Mouse (Mus musculus) limb, embryonic 10.5 days (tissue): ENCODE data around the gene Crlf1. TPM values are rescaled to one million over a fixed set of nuclear protein-coding genes. Genes with fewer than 3 reads are reported as not detected.

Experiments used
- DNase-seq: peaks from one replicate; pipeline ENCODE4 v3.0.0-alpha.2; 2017; ENCODE audit warnings: low spot score
- H3K27ac ChIP-seq: fragments of 300-500 bp; sonication (generic); 2 replicates; pipeline ENCODE4 v1.5.1; 2016; ENCODE audit warnings: mild to moderate bottlenecking
- H3K27me3 ChIP-seq: fragments of 300-500 bp; sonication (generic); 2 replicates; pipeline ENCODE4 v1.6.1; 2016; ENCODE audit warnings: low read depth, mild to moderate bottlenecking; ENCODE audit not compliant: poor library complexity, severe bottlenecking
- H3K36me3 ChIP-seq: fragments of 300-500 bp; sonication (generic); 2 replicates; pipeline ENCODE4 v1.6.1; 2016; ENCODE audit warnings: mild to moderate bottlenecking, moderate library complexity
- H3K4me1 ChIP-seq: fragments of 300-500 bp; sonication (generic); 2 replicates; pipeline ENCODE4 v1.6.1; 2016
- H3K4me3 ChIP-seq: fragments of 300-500 bp; sonication (generic); 2 replicates; pipeline ENCODE4 v1.5.1; 2016; ENCODE audit warnings: mild to moderate bottlenecking, moderate library complexity
- H3K9me3 ChIP-seq: fragments of 300-500 bp; sonication (generic); replicated peaks from 2 replicates; pipeline ENCODE4 v1.6.1; 2016; ENCODE audit warnings: mild to moderate bottlenecking
- WGBS: fragments of 180-500 bp; shearing (Covaris S2); methylation state at CpG from one replicate; pipeline ENCODE4 v1.1.7; 2016; 5-methylcytosine and 5-hydroxymethylcytosine counted together
- polyA plus RNA-seq: library from polyadenylated mRNA; unstranded; fragments of >200 nt; fragmentation: Nextera tagmentation; extraction: Ambion mirVana; gene quantifications from 2 replicates; pipeline ENCODE4 v1.2.1, GENCODE M21; 2016

Gene Crlf1
- 79.8 and 126 TPM in 2 replicates for polyA plus RNA-seq

DNA sequence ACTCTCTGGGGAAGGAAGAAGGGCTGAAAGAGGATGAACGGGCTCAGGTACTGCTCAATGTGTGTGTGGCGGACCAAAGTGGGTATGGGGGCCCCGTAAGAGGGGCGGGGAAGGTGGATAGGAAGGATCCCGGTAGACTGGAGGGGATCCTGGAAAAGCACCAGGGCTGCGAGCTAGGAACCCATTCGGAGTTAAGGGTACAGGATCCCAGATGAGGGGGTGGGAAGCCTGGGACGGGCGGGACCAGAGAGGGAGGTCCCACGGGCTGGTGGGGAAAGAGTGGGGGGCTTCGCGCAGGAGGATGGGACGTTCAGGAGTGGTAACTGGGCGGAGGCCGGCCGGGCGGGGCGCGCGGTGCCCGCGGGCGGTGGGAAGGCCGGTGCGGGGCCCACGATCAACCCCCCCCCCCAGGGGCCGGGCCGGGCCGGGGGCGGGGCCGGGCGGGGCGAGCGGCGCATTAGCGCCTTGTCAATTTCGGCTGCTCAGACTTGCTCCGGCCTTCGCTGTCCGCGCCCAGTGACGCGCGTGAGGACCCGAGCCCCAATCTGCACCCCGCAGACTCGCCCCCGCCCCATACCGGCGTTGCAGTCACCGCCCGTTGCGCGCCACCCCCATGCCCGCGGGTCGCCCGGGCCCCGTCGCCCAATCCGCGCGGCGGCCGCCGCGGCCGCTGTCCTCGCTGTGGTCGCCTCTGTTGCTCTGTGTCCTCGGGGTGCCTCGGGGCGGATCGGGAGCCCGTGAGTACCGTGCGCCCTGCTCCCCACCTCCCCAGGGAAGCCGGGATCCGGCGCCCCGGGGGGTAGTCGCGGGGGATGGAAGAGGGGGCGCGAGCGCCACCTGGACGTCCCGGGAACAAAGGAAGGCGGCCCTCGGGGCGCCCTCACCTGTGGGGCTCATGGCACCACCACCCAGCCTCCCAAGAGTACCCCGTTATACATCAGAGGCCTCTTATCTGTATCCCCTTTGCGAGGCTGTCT is at the start of gene Crlf1:
TSS of gene Crlf1 (plus strand) at position 495 of the 977 bp plus-strand sequence.
- Histone ChIP-seq H3K27me3 (peaks cover 93% of the 10 kb centered on the region), H3K4me1 (peaks cover 91% of the 10 kb centered on the region), H3K27ac (peak within 1 kb of the TSS; percentile 94), H3K36me3 (peaks cover 5% of the 10 kb centered on the region), H3K9me3 (no peaks in the 10 kb centered on the region), H3K4me3 (peak within 1 kb of the TSS; percentile 76)
- peak; percentile 70 for DNase-seq
- WGBS: under 1% methylated on average over 69 of the region's 93 CpGs

DNA sequence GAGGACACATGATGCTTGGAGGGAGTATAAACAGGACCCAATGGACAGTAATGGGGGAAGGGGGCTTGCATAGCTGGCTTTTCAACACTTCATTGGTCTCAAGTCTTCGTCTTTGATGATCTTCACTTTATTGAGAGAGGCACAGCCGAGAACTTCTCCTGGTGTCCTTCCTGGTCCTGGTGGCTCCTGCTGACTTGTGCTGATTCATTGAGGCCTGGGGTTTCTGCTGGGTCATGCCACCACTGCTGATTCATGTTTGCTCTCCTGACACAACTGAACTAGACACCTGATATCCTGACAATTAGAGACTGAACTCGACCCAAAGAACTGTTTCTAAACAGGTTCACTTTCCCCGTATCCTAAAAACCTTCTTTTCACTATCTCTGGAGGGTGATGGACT is 49.6 kb upstream of the Crlf1 start:
- Histone ChIP-seq H3K27me3 (no peaks in the 10 kb centered on the region), H3K36me3 (no peaks in the 10 kb centered on the region), H3K4me3 (no peak overlapping the region), H3K27ac (no peak overlapping the region), H3K9me3 (no peaks in the 10 kb centered on the region), H3K4me1 (peaks cover 25% of the 10 kb centered on the region)
- 85% methylated on average over 4 of the region's 4 CpGs for WGBS
- DNase-seq: no peak

DNA sequence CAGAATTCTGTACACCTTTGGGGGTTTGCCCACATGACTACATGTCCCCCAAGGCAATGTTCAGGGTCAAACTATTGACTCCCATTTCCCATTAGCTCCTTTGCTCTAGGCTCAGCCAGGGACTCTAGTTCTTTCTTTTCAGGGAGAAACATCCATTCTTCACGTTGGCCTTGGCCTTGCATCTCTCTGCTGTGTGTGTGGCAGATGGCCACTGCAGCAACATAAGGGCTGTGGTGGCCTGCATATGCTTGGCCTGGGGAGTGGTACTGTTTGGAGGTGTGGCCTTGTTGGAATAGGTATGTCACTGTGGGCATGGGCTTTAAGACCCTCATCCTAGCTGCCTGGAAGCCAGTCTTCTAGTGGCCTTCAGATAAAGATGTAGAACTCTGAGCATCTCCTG is 47.0 kb upstream of the Crlf1 start:
- WGBS: 68% methylated on average over 1 of the region's 1 CpGs
- DNase-seq: no peak

DNA sequence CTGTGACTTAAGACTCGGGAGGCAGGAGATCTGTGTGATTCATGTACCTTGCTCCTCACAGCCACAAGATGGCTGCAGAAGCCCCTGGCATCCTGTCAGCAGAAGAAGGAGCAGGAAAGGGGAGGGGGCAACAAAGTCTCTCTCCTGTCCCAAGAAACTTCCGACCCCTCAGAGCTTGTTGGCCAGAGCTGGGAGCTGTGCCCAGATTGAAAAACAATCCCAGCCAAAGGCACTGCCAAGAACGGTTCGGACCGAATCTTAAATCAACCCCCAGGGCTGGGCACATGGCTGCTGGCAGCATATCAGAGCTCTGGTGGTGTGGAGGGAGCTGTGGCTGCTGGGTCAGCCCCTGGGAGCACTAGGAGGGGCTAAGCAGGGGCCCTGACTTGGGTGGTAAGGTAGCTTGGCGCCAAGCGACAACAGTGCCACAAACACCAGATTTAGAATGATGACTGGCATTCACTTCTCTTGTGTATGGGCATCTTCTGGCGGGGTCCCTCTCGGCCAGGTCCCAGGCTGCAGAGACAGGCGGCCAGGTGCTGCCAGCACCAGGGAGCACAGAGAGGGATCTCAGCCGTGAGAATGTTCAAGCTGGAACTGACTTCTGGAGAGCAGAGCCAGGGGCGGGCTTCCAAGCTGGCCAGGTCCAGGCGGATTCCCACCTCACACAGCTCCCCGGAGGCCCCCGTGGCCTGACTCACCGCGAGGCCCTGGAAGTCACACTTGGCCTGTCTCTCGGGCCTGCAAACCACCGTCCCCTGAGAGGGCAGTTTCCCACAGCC is 45.1 kb upstream of the Crlf1 start:
- Histone ChIP-seq H3K27ac (peak overlapping the region; percentile 64), H3K9me3 (no peaks in the 10 kb centered on the region), H3K27me3 (peaks cover 20% of the 10 kb centered on the region), H3K36me3 (peaks cover 34% of the 10 kb centered on the region), H3K4me3 (no peak overlapping the region), H3K4me1 (peaks cover 53% of the 10 kb centered on the region)
- DNase-seq: no peak
- WGBS: 73% methylated on average over 19 of the region's 19 CpGs

More for the DNA sequence above, 47.0 kb upstream of the Crlf1 start:
- no peaks in the 10 kb centered on the region for H3K9me3 ChIP-seq
- H3K4me3 ChIP-seq: no peak overlapping the region
- H3K27me3 ChIP-seq: 0 out of 2 replicates have a peak, but pooled peaks cover 1% of the 10 kb centered on the region
- H3K27ac ChIP-seq: no peak overlapping the region
- H3K36me3 ChIP-seq: peaks cover 16% of the 10 kb centered on the region
- H3K4me1 ChIP-seq: peaks cover 35% of the 10 kb centered on the region

DNA sequence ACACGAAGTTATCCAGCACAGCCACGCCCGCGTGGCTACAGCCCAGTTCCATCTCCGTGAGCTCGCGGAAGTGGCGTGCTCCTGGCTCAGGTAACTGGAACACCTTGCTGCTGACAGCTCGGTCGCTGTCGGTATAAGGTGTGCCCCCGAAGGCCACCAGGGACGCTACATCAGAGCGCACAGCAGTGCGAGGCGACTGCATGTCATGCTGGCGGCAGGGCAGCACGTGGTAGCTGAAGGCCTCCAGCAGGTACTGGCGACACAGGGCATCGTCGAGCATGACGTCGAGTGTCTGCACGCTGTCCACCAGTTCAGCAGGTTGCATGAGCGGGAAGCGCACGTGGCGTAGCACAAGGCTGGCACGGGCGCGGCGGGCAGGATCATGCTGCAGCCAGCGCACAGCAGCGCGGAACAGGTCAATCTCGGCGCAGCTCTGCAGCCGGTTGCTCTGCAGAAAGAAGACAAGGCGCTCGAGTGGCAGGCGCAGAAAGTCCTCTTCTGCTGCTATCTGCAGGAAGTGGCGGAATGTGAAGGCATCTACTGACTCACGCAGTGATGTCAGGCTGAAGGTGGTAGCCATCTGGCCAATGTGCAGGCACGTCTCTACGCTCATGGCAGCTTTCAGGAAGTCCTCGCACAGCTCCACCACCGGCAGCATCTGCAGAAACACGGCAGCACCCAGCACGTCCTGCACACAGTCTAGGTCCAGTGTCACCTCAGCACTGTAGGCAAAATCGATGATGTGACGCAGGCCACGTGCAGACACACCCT is 40.6 kb upstream of the Crlf1 start:
- DNase-seq: no peak
- Histone ChIP-seq H3K4me1 (peaks cover 68% of the 10 kb centered on the region), H3K36me3 (peaks cover 36% of the 10 kb centered on the region), H3K9me3 (no peaks in the 10 kb centered on the region), H3K4me3 (0 out of 2 replicates have a peak overlapping the region, but pooled peaks have one; percentile 4), H3K27me3 (peaks cover 35% of the 10 kb centered on the region), H3K27ac (peak overlapping the region; percentile 3)
- 59% methylated on average over 51 of the region's 52 CpGs for WGBS

DNA sequence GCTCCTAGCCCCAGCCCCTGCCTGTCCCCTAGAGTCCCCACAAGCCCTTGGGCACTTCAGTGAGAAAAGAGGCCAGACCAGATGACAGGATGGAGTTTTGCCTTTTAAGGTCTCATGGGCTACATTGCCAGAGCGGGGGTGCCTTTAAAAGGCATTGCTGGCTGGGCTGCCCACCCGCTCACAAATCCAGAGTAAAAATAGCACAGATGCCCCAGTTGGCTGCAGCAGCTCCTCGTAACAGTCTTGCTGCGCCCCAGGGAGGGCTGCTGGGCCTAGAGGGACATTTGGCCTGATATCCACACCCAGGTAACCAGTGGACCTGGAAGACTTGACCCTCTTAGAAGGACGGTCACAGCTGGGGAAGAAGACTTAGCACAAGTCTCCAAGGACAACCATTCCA is 39.1 kb upstream of the Crlf1 start:
- DNase-seq: no peak
- peaks cover 54% of the 10 kb centered on the region for H3K4me1 ChIP-seq
- WGBS: 90% methylated on average over 5 of the region's 5 CpGs
- H3K27ac ChIP-seq: peak overlapping the region; percentile 37; the same call in 1 of the 2 replicates
- H3K27me3 ChIP-seq: peaks cover 35% of the 10 kb centered on the region
- H3K36me3 ChIP-seq: peaks cover 36% of the 10 kb centered on the region
- no peaks in the 10 kb centered on the region for H3K9me3 ChIP-seq
- H3K4me3 ChIP-seq: no peak overlapping the region

DNA sequence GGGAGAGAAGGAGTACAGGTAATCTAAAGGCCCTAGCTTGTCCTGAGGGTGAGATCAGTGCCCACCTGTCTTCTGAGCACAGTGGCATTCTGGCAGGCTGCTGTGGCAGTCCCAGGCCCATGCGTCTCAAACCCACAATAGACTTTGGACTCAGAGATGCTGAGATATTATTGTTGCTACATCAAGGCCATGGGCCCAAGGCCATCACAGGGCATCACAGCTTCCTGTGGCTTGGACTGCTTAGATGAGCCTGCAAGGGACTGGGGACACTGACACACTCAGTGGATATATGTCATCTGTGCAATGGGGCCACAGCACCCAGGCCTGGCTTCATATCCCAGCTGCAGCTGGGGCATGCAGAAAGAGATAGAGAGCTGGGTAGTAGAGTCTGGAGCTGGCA is 36.0 kb upstream of the Crlf1 start:
- H3K4me1 ChIP-seq: peaks cover 32% of the 10 kb centered on the region
- no peak for DNase-seq
- 100% methylated on average over 1 of the region's 1 CpGs for WGBS
- H3K27me3 ChIP-seq: peaks cover 24% of the 10 kb centered on the region
- no peak overlapping the region for H3K4me3 ChIP-seq
- H3K36me3 ChIP-seq: peaks cover 26% of the 10 kb centered on the region
- no peak overlapping the region for H3K27ac ChIP-seq
- no peaks in the 10 kb centered on the region for H3K9me3 ChIP-seq

DNA sequence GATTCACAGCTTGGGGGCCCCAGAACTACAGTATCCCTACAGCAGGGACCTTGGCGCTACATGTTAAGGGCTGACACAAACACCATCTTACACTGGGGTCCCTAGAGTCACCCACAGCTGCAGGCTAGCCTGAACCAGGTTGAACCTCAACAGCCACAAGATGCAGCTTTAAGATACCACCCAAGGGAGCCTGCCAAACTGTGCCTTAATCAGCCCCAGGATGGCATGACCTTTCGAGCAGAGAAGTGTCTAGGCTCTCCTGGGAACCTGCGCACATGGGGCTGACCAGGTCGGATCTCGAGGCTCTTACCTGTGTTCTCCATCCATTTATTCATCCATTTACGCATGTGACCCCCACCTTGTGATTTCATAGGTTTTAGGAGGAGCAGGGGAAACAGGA is 35.1 kb upstream of the Crlf1 start:
- H3K4me1 ChIP-seq: peaks cover 32% of the 10 kb centered on the region

DNA sequence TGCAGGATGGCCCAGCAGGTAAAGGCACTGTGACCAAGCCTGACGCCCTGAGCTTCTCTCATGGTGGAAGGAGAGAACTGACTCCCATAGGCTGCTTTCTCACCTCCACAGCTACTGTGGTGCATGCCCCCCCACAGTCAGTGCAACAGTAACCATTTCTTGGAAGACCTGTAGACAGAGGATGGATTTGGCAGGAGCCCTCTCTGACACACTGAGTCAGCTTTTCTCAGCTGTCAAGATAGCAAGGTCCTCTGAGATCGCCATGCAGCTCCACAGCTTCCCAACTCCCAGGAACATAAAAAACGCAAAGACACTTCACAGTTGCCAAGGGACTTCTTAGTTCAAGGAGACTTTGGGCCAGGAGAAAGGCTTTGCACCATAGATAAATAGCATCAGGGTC is 34.5 kb upstream of the Crlf1 start:
- Histone ChIP-seq H3K27me3 (peaks cover 9% of the 10 kb centered on the region; the same call in 1 of the 2 replicates), H3K4me1 (peaks cover 29% of the 10 kb centered on the region), H3K9me3 (no peaks in the 10 kb centered on the region), H3K4me3 (no peak overlapping the region), H3K27ac (no peak overlapping the region), H3K36me3 (peaks cover 23% of the 10 kb centered on the region)
- no peak for DNase-seq
- WGBS: 84% methylated on average over 3 of the region's 3 CpGs

More for the DNA sequence above, 35.1 kb upstream of the Crlf1 start:
- Histone ChIP-seq H3K4me3 (no peak overlapping the region), H3K36me3 (peaks cover 21% of the 10 kb centered on the region), H3K27ac (no peak overlapping the region), H3K27me3 (peaks cover 15% of the 10 kb centered on the region), H3K9me3 (no peaks in the 10 kb centered on the region)
- DNase-seq: no peak
- 90% methylated on average over 6 of the region's 6 CpGs for WGBS

DNA sequence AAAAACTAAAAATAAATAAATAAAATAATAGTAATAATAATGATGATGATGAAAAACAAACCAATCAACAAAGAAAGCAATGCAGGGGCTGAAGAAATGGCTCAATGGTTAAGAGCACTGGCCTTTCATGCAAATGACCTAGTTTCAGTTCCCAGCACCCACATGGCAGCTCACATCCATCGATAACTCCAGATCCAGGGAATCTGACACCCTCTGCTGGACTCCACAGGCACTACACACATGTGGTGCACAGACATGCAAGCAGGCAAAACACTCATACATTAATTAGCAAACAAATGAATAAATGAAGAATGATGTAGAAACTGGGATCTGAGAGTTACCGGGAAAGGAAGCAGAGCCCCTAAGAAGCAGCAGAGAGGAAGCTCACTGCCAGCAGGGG is 33.3 kb upstream of the Crlf1 start:
- no peak overlapping the region for H3K4me3 ChIP-seq
- no peaks in the 10 kb centered on the region for H3K9me3 ChIP-seq
- H3K27me3 ChIP-seq: no peaks in the 10 kb centered on the region
- H3K27ac ChIP-seq: no peak overlapping the region
- H3K36me3 ChIP-seq: peaks cover 23% of the 10 kb centered on the region
- peaks cover 32% of the 10 kb centered on the region for H3K4me1 ChIP-seq
- no peak for DNase-seq
- WGBS: 91% methylated on average over 2 of the region's 2 CpGs

DNA sequence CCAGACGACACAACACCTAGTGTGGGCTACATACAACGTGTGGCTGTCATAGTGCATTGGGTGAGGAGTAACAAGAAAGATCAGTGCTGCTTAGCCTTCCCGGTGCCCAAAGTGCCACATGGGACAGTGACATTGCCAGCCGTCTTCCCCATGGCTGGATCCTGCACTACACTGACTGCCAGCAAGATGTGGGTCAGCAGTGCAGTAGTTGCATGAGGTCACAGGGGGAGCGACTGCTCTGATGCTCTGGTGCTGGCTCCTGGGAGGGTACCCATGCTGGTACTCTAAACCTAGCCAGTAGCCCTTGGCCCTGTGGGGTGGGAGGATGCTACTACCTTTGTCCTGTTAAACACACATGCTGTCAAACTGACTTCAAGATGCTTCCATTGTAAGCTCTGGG is 32.8 kb upstream of the Crlf1 start:
- WGBS: 90% methylated on average over 5 of the region's 5 CpGs
- H3K9me3 ChIP-seq: no peaks in the 10 kb centered on the region
- peaks cover 23% of the 10 kb centered on the region for H3K36me3 ChIP-seq
- no peaks in the 10 kb centered on the region for H3K27me3 ChIP-seq
- H3K4me3 ChIP-seq: no peak overlapping the region
- peaks cover 32% of the 10 kb centered on the region for H3K4me1 ChIP-seq
- DNase-seq: no peak
- no peak overlapping the region for H3K27ac ChIP-seq

DNA sequence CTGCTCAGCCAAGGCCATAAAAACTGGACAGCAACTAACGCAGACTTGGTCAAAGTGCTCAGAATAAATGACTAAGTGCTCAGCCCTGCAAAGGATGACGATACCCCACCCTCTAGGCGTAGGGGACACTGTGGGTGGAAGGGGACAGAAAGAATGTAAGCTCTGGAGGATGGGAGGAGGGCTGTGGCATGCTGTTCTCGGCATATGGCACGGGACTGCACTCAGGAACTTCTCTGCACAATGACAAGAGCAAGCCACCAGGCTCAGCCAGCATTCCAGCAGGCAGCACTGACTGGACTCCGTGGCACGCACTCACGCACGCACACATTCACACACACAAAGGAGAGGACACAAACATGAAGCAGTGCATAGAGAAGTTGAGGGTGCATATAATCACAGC is 32.4 kb upstream of the Crlf1 start:
- H3K4me3 ChIP-seq: no peak overlapping the region
- WGBS: 79% methylated on average over 9 of the region's 9 CpGs
- H3K4me1 ChIP-seq: peaks cover 32% of the 10 kb centered on the region
- H3K27ac ChIP-seq: no peak overlapping the region
- DNase-seq: no peak
- peaks cover 23% of the 10 kb centered on the region for H3K36me3 ChIP-seq
- no peaks in the 10 kb centered on the region for H3K9me3 ChIP-seq
- no peaks in the 10 kb centered on the region for H3K27me3 ChIP-seq
